ENCODE assay signal across 23 mouse cellular contexts in the genomic region with DNA sequence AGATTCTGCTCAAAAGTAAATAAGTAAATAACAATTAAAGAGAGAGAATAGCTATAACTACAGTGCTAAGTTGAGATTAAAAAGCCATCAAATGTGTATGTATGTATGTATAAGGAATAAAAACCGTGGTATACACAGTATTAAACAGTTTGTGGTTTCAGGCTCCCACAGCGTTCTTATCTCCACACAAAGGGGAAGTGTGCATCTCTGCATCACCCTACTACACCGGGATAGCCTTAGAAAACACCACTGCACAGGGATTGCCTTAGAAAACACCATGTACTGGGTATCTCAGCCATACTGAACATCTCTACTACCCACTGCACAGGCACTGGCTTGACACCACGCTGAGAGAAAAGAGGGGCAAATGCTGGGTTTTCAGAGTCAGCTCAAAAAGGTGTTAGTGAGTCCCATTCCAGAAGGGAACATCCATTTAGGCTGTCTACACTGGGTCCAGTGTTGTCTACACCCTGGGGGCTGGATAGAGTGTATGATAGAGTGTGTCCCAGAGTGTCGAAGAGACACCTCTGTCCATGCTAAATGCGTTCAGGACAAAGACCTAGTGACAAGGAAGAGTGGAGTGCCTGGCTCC.
DNase-seq lines count a peak whose midpoint lies in the region; ATAC-seq and TF ChIP-seq lines count a peak whose summit lies in the region.
"Had no signal": no experiment of that assay in that cellular context is flagged by ENCODE, and none has a peak within 500 bp of the region (broad histone marks: within the 10 kb centered on the region; RNA-seq: fewer than 3 reads in every experiment).

No protein-coding gene starts in this region.

- no peak overlapping the region for H3K4me3 ChIP-seq in G1E (ENCODE audit: low read depth, low read length)
- no peak overlapping the region for H3K4me3 ChIP-seq in stomach, postnatal 0 days (ENCODE audit: low read depth, low read length)
- H3K4me3 ChIP-seq: embryonic facial prominence, embryonic 10.5 days; forebrain, embryonic 13.5 days; heart, embryonic 15.5 days; hindbrain, embryonic 12.5 days had no signal

- no peaks in the 10 kb centered on the region for H3K27me3 ChIP-seq in G1E (ENCODE audit: insufficient read depth, low read length)
- H3K27me3 ChIP-seq in stomach, postnatal 0 days (ENCODE audit: control insufficient read depth, insufficient read depth, low read length), result no peaks in the 10 kb centered on the region
- H3K27me3 ChIP-seq: forebrain, embryonic 13.5 days; heart, embryonic 15.5 days; hindbrain, embryonic 12.5 days had no signal

- DNase-seq in 416B (ENCODE audit: low read depth) (peak; percentile 77), G1E (ENCODE audit: low spot score) (peak; percentile 10)
- no peak for DNase-seq in stomach, postnatal 0 days (ENCODE audit: low spot score)
- no peak for DNase-seq in gastrocnemius, postnatal 10 days
- DNase-seq: adrenal gland, adult 2 months; adrenal gland, postnatal 25 days; B cell, adult 2 months; cerebellum, adult 18-20 months; cerebellum, adult 9-11 months; cerebellum, postnatal 36 days; forebrain, postnatal 0 days; gastrocnemius, postnatal 25 days; heart, adult 18-20 months; heart, postnatal 36 days had no signal

- H3K36me3 ChIP-seq in G1E (replicated peaks), result no peaks in the 10 kb centered on the region
- H3K36me3 ChIP-seq in stomach, postnatal 0 days (ENCODE audit: control insufficient read depth, insufficient read depth, low read length), result no peaks in the 10 kb centered on the region
- H3K36me3 ChIP-seq: embryonic facial prominence, embryonic 10.5 days; heart, embryonic 15.5 days; hindbrain, embryonic 12.5 days had no signal

- H3K9me3 ChIP-seq in G1E (replicated peaks), result peaks cover 4% of the 10 kb centered on the region; the same call in 1 of the 2 replicates
- H3K9me3 ChIP-seq in stomach, postnatal 0 days (ENCODE audit: control insufficient read depth, low read length), result no peaks in the 10 kb centered on the region
- H3K9me3 ChIP-seq: embryonic facial prominence, embryonic 10.5 days; forebrain, embryonic 13.5 days; heart, embryonic 15.5 days had no signal

- no peak overlapping the region for H3K4me2 ChIP-seq in stomach, postnatal 0 days (replicated peaks; ENCODE audit: low read depth)
- H3K4me2 ChIP-seq: forebrain, embryonic 13.5 days; heart, embryonic 11.5 days; heart, embryonic 15.5 days; hindbrain, embryonic 12.5 days had no signal

- WGBS in stomach, postnatal 0 days, result 88% methylated on average over 6 of the region's 6 CpGs

- ATAC-seq in G1E (ENCODE audit: extremely low read depth, insufficient number of reproducible peaks, low FRiP score, poor library complexity, severe bottlenecking), result peak; percentile 60
- peak; percentile 74 for ATAC-seq in granulocyte monocyte progenitor cell, adult 5-6 weeks (replicated peaks; ENCODE audit: poor library complexity, severe bottlenecking)
- ATAC-seq in megakaryocyte-erythroid progenitor cell, adult 5-6 weeks (replicated peaks; ENCODE audit: low FRiP score, low TSS enrichment, poor library complexity, severe bottlenecking), result peak; percentile 58
- no peak; the same call in 1 of the 2 replicates for ATAC-seq in stomach, postnatal 0 days (ENCODE audit: low FRiP score, low TSS enrichment)
- ATAC-seq: CD4-positive, CD25-positive, alpha-beta regulatory T cell, adult 4 months; forebrain, embryonic 13.5 days; forebrain, postnatal 0 days; intestine, postnatal 0 days had no signal

- no peak overlapping the region for H3K27ac ChIP-seq in stomach, postnatal 0 days (replicated peaks)
- H3K27ac ChIP-seq: embryonic facial prominence, embryonic 10.5 days; forebrain, embryonic 13.5 days; heart, embryonic 15.5 days; hindbrain, embryonic 12.5 days had no signal

- H3K4me1 ChIP-seq in G1E (ENCODE audit: insufficient read depth, low read depth, low read length), result peaks cover 58% of the 10 kb centered on the region
- no peaks in the 10 kb centered on the region for H3K4me1 ChIP-seq in stomach, postnatal 0 days (replicated peaks; ENCODE audit: control insufficient read depth, insufficient read depth)
- H3K4me1 ChIP-seq: forebrain, embryonic 13.5 days; heart, embryonic 15.5 days had no signal

- no peak overlapping the region for H3K9ac ChIP-seq in stomach, postnatal 0 days (ENCODE audit: low read length)
- H3K9ac ChIP-seq: forebrain, embryonic 13.5 days; forebrain, postnatal 0 days; heart, embryonic 15.5 days; hindbrain, embryonic 12.5 days had no signal

- no peak for TF ChIP-seq CTCF in G1E (IDR thresholded peaks at IDR 0.05; ENCODE audit: low read depth, low read length)
- no peak for TF ChIP-seq CTCF in stomach, postnatal 0 days (IDR thresholded peaks at IDR 0.05; ENCODE audit: low read depth)

- TF ChIP-seq EP300 in stomach, postnatal 0 days (optimal IDR thresholded peaks at IDR 0.05), result no peak

Comparison
In these comparisons a context has a peak if more than half of its experiments do, and no peak if none do; other contexts are left out.
1. DNase-seq: peak in 416B (single experiment) and G1E (single experiment); none in stomach, postnatal 0 days (single experiment) and gastrocnemius, postnatal 10 days (single experiment).